Mouse (Mus musculus): ENCODE data around the gene Tacc2.

GRCm38 (mm10) chr7:130560933-130561332 lies 16.3 kb upstream of the Tacc2 start:
- no peak for TF ChIP-seq CTCF (IDR thresholded peaks at IDR 0.05; ENCODE audit: low read depth)
- TF ChIP-seq EP300 (IDR thresholded peaks at IDR 0.05; ENCODE audit: low read depth), result no peak
